Mouse (Mus musculus): ENCODE data around the gene S100a7a. TPM values are rescaled to one million over a fixed set of nuclear protein-coding genes. Genes with fewer than 3 reads are reported as not detected.

Gene S100a7a
- 0.09 and 0.14 TPM in 2 replicates for polyA plus RNA-seq (2012; rRNA removed)

GRCm38 (mm10) chr3:90653717-90654116 lies at the start of gene S100a7a:
Gene S100a7a, plus strand, starts transcription at chr3:90654017.

DNA sequence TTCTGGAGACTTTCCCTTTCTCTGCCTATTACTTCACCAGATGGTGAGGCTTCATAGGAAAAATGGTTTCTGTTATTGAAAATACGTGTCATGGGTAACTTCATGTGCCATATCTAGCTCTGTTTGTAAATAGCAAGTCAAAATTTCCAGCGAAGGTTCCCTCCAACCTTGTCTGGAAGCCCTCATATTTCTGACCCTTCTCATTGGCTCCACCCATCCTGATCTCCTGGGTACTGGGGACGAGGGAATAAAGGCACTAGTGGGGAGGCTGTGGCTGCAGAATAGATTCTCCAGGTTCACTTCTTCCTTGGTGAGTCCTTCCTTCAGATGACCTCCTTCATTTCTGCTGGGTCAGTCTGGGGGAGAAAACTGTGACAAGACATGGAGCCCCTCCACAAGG lies 45.6 kb upstream of the S100a7a start, which contains the start of gene S100a5:
TSS of gene S100a5 (plus strand) at position 301 of the 400 bp plus-strand sequence.

GRCm38 (mm10) chr3:90612728-90613291 lies 41.0 kb upstream of the S100a7a start, which contains the start of gene S100a6:
Gene S100a6, plus strand, starts transcription at chr3:90612882.

GRCm38 (mm10) chr3:90668846-90669245 lies 15.0 kb downstream of the S100a7a start, which contains the start of gene S100a8:
Gene S100a8, plus strand, starts transcription at chr3:90668978.

DNA sequence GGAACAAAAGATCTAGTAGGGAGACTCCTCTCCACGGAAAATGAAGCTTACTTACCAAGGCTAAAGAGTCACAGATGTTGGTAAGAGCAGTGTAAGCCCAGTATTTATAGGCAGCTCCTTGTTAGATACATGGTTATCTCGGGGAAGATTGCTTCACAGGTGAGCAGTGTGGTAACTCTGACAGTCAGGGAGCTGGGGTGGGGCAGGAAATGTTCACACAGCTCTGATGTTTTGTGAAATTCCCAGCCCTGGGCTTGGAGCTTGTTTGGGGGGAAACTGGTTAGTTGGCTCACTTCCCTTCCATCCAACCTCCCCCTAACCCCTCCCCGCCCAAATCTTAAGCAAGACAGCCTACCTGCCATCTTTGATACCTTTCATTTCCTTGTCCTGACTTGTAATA lies 41.8 kb downstream of the S100a7a start, which contains the start of gene S100a9:
TSS of gene S100a9 (minus strand) at position 109 of the 400 bp plus-strand sequence.

Other genes starting within 250 kb of the S100a7a start
- 54.7 and 56.2 TPM in 2 replicates for gene Ints3, start 220.4 kb upstream of the S100a7a start, polyA plus RNA-seq (2012; rRNA removed)
- 6.2 and 9.0 TPM in 2 replicates for gene Npr1, start 188.2 kb upstream of the S100a7a start, polyA plus RNA-seq (2012; rRNA removed)
- gene Ilf2, start 177.9 kb upstream of the S100a7a start, polyA plus RNA-seq (2012; rRNA removed): 195 and 228 TPM in 2 replicates
- 47.3 and 49.6 TPM in 2 replicates for gene Snapin, start 163.0 kb upstream of the S100a7a start, polyA plus RNA-seq (2012; rRNA removed)
- 202 and 231 TPM in 2 replicates for gene Chtop, start 144.5 kb upstream of the S100a7a start, polyA plus RNA-seq (2012; rRNA removed)
- 10.7 and 14.6 TPM in 2 replicates for gene S100a1, start 139.6 kb upstream of the S100a7a start, polyA plus RNA-seq (2012; rRNA removed)
- 8.2 and 13.0 TPM in 2 replicates for gene S100a13, start 139.6 kb upstream of the S100a7a start, polyA plus RNA-seq (2012; rRNA removed)
- 0.18 and 4.9 TPM in 2 replicates for gene S100a14, start 127.2 kb upstream of the S100a7a start, polyA plus RNA-seq (2012; rRNA removed)
- gene S100a16, start 116.8 kb upstream of the S100a7a start, polyA plus RNA-seq (2012; rRNA removed): 22.0 and 30.8 TPM in 2 replicates
- 0.45 and 0.63 TPM in 2 replicates for gene S100a3, start 93.4 kb upstream of the S100a7a start, polyA plus RNA-seq (2012; rRNA removed)
- gene S100a2, start 63.8 kb upstream of the S100a7a start, polyA plus RNA-seq (2012; rRNA removed): not detected in 2 replicates
- gene Gm42674, start 52.1 kb upstream of the S100a7a start, polyA plus RNA-seq (2012; rRNA removed): not detected in 2 replicates
- 2.1 and 5.3 TPM in 2 replicates for gene S100a4, start 50.2 kb upstream of the S100a7a start, polyA plus RNA-seq (2012; rRNA removed)
- not detected in 2 replicates for gene S100a5, start 45.5 kb upstream of the S100a7a start, polyA plus RNA-seq (2012; rRNA removed)
- 19.4 and 33.6 TPM in 2 replicates for gene S100a6, start 41.1 kb upstream of the S100a7a start, polyA plus RNA-seq (2012; rRNA removed)
- gene S100a8, start 15.0 kb downstream of the S100a7a start, polyA plus RNA-seq (2012; rRNA removed): 6.5 and 9.2 TPM in 2 replicates
- gene S100a9, start 41.7 kb downstream of the S100a7a start, polyA plus RNA-seq (2012; rRNA removed): 10.0 and 14.8 TPM in 2 replicates
- gene Pglyrp4, start 72.9 kb downstream of the S100a7a start, polyA plus RNA-seq (2012; rRNA removed): 0.05 TPM in 1 of 2 replicates, not detected in the other
- gene Gm5849, start 123.9 kb downstream of the S100a7a start, polyA plus RNA-seq (2012; rRNA removed): not detected in 2 replicates

Measured in central nervous system, embryonic 14 days (tissue).